Mouse (Mus musculus) myocyte (in vitro differentiated cells): ENCODE measurements around the gene Chn2. TPM values are rescaled to one million over a fixed set of nuclear protein-coding genes. Genes with fewer than 3 reads are reported as not detected.
"Not testable (repeated sequence)": the region's sequence is repeated elsewhere in the genome, so short reads cannot be mapped to it uniquely, and the experiment has no call there.

ENCODE experiments used
- H3K27me3 ChIP-seq: one replicate; pipeline ENCODE4 v1.6.1; 2011; ENCODE audit not compliant: control insufficient read depth, insufficient read depth, insufficient read length
- H3K36me3 ChIP-seq: one replicate; pipeline ENCODE4 v1.6.1; 2011; ENCODE audit not compliant: control insufficient read depth, insufficient read depth
- H3K4me2 ChIP-seq: one replicate; pipeline ENCODE4 v1.6.1; 2011; ENCODE audit warnings: low read depth, control low read depth
- H3K4me3 ChIP-seq: one replicate; pipeline ENCODE4 v1.5.1; 2011; ENCODE audit warnings: mild to moderate bottlenecking, control low read depth, moderate library complexity
- H3K79me2 ChIP-seq: one replicate; pipeline ENCODE4 v1.6.1; 2011; ENCODE audit not compliant: control insufficient read depth, insufficient read depth
- H3ac ChIP-seq: one replicate; pipeline ENCODE4 v1.6.1; 2011; ENCODE audit not compliant: control insufficient read depth, insufficient read length
- CEBPB ChIP-seq: IDR thresholded peaks from 2 replicates; pipeline ENCODE4 v1.6.1; 2011; ENCODE audit warnings: mild to moderate bottlenecking, moderate library complexity; ENCODE audit not compliant: poor library complexity, insufficient read depth, severe bottlenecking
- E2F4 ChIP-seq: IDR thresholded peaks from one replicate; pipeline ENCODE4 v1.6.1; 2011; ENCODE audit warnings: mild to moderate bottlenecking, control low read depth, moderate library complexity; ENCODE audit not compliant: insufficient read depth
- MAX ChIP-seq: IDR thresholded peaks from one replicate; pipeline ENCODE4 v1.6.1; 2011; ENCODE audit warnings: low read depth, mild to moderate bottlenecking, control low read depth
- MYOD1 ChIP-seq, 3 experiments: IDR thresholded peaks; one replicate each; pipeline ENCODE4 v1.6.1; 2011; ENCODE audit warnings: control low read depth in 2 of 3, low read depth in 2 of 3, mild to moderate bottlenecking in 2 of 3, moderate library complexity in 1 of 3; ENCODE audit not compliant: insufficient read length in 2 of 3, control insufficient read depth in 1 of 3
- MYOG ChIP-seq, 3 experiments: IDR thresholded peaks; one replicate each; pipeline ENCODE4 v1.6.1; 2011; ENCODE audit warnings: control low read depth in 2 of 3, low read depth in 2 of 3, mild to moderate bottlenecking in 2 of 3; ENCODE audit not compliant: insufficient read length in 2 of 3, control insufficient read depth in 1 of 3, insufficient read depth in 1 of 3
- POLR2A ChIP-seq: IDR thresholded peaks from one replicate; pipeline ENCODE4 v1.6.1; 2011; ENCODE audit warnings: low read depth, mild to moderate bottlenecking, control low read depth, moderate library complexity; ENCODE audit not compliant: insufficient read length
- POLR2AphosphoS2 ChIP-seq: IDR thresholded peaks from one replicate; pipeline ENCODE4 v1.6.1; 2011; ENCODE audit warnings: low read depth, control low read depth; ENCODE audit not compliant: insufficient read length
- REST ChIP-seq: IDR thresholded peaks from one replicate; pipeline ENCODE4 v1.6.1; 2011; ENCODE audit warnings: mild to moderate bottlenecking, control low read depth, moderate library complexity; ENCODE audit not compliant: insufficient read depth, insufficient read length
- SRF ChIP-seq: IDR thresholded peaks from one replicate; pipeline ENCODE4 v1.6.1; 2011; ENCODE audit warnings: low read depth; ENCODE audit not compliant: control insufficient read depth, insufficient read length
- TCF12 ChIP-seq: IDR thresholded peaks from one replicate; pipeline ENCODE4 v1.6.1; 2011; ENCODE audit warnings: mild to moderate bottlenecking, control low read depth; ENCODE audit not compliant: poor library complexity, insufficient read depth, severe bottlenecking
- TCF3 ChIP-seq: IDR thresholded peaks from one replicate; pipeline ENCODE4 v1.6.1; 2011; ENCODE audit warnings: low read depth, control low read depth; ENCODE audit not compliant: insufficient read length
- USF1 ChIP-seq: IDR thresholded peaks from one replicate; pipeline ENCODE4 v1.6.1; 2011; ENCODE audit warnings: low read depth, mild to moderate bottlenecking, control low read depth, moderate library complexity
- polyA plus RNA-seq: library from polyadenylated mRNA; unstranded; fragments of >200 nt; fragmentation: generic; extraction: Trizol; gene quantifications from one replicate; pipeline ENCODE4 v1.2.1, GENCODE M21; 2012; ENCODE audit warnings: missing spikeins

Chn2 gene
- polyA plus RNA-seq, 1 experiment = 6.5 TPM

DNA sequence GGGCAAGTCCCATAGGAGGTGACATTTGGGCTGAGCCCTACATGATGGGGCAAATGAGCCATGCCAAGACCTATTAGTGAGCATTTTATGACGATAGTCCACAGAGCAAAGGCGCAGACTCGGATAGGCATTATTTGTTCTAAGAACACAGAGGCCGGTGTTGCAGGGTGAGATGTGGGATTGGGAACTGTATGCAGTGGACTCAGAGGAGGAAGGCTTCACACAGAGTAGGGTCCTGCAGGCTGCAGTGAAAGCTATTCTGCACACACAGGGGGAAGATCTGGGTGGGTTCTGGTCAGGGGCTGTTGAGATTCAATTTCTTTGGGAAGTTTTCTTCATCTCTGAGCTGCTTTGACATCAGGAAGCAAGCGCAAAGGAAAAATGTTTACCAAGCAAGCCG is 132.0 kb downstream of the Chn2 start:
- Histone ChIP-seq H3K79me2 (no peaks in the 10 kb centered on the region), H3K36me3 (no peaks in the 10 kb centered on the region), H3K4me2 (no peak overlapping the region), H3K4me3 (no peak overlapping the region), H3ac (no peak overlapping the region), H3K27me3 (no peaks in the 10 kb centered on the region)
- TF ChIP-seq SRF = no peak

DNA sequence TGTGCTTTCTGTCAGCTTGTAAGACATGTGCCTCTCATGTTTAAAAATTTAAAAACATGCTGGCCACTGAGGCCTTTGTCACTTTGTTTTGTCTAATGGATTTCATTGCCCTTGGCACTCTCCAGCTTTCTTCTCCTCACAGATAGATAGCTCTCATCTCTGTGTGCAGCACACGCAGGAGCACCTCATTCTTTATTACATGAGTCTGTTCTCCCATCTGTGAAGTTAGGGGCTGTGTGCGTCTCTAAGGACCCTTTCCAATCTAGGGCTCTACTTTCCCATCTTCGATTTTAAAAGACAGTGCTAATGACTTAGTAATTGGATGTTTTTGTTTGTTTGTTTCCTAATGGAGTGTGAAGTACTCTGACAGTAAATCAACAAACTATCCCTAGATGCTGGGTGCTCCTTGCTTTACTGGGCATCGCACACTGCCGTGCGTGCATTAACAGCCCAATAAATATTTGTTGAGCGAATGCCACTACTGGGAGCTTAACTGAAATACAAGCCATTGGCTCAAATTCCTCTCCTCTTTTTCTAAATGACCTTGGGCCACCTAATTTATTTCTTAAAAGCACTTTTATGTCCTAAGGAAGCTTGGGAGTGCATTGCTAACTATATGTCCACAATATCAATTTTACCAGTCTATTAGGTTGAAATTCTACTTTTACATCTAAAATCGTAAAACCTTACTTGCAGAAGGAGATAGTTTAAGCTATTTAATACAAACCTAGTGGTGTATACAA is 136.3 kb downstream of the Chn2 start:
- no peaks in the 10 kb centered on the region for H3K27me3 ChIP-seq
- no peaks in the 10 kb centered on the region for H3K36me3 ChIP-seq

DNA sequence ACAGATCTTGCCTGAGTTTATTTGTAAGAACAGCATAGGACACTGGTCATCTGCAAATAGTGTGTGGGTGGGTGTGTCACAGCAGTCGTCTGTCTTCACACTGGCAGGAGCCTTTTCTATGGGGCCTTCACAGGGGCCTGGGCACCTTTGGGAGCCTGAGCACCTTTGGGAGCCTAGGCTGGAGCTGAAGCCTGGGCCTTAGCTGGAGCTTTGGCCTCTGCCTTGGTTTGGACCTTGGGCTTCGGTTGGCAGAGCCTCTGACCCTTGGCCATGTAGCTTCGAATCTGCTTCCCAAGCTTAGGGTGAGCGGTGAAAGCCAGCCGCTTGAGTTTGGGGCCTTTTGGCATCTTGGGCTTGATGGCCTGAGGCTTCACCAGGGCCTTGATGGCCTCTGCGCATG is 137.7 kb downstream of the Chn2 start:
- not testable (repeated sequence) for H3K4me3 ChIP-seq, H3K27me3 ChIP-seq, H3ac ChIP-seq, H3K79me2 ChIP-seq, H3K36me3 ChIP-seq, H3K4me2 ChIP-seq

More for the DNA sequence above, 136.3 kb downstream of the Chn2 start:
- H3ac ChIP-seq = no peak overlapping the region
- H3K4me3 ChIP-seq = no peak overlapping the region
- H3K79me2 ChIP-seq = no peaks in the 10 kb centered on the region
- no peak for TF ChIP-seq USF1
- H3K4me2 ChIP-seq = no peak overlapping the region

DNA sequence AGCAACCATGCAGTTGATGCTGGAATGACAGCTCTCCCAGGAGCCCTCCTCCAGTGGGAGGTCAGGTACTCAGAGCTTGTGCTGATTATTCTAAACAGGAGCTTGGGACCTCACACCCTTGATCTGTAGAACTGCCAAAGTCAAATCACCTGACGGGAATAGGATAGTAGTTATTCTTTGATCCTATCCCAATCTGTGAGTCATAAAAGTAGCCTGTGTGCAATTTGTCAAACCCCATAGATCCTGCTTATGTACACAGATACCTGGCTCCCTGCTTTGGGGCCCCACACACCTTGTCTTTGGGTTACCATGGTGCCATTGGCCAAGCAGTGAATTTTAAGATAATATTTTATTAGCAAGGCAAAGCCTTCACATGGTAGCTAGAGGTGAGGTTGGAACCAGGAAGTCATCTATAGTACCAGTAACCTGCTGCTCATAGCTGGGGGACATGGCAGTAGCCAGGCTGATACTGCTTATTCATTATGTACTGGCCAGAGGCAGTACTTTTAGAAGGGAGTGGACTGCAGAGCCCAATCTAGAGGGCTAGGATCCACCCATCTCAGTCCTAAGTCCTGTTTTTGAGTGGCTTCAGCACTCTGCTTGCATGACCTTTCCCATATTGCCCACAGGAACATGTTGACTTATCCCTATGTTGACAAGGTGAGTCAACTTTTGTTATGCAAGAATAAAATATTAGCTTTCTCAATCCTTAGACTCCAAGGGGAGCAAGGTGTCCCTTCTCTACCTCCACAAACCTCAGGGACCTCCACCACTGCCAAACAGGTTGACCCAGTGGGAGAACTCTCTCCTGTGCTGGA is 139.9 kb downstream of the Chn2 start:
- H3ac ChIP-seq = no peak overlapping the region
- H3K27me3 ChIP-seq = no peaks in the 10 kb centered on the region
- H3K36me3 ChIP-seq = no peaks in the 10 kb centered on the region
- H3K79me2 ChIP-seq = no peaks in the 10 kb centered on the region
- H3K4me2 ChIP-seq = no peak overlapping the region
- TF ChIP-seq MYOD1 (IDR thresholded peaks at IDR 0.05; ENCODE audit: control insufficient read depth in 1 of 3, insufficient read length in 2 of 3, low read depth in 2 of 3) (no peak), CEBPB (no peak), POLR2AphosphoS2 (no peak), MAX (no peak)
- H3K4me3 ChIP-seq = no peak overlapping the region

DNA sequence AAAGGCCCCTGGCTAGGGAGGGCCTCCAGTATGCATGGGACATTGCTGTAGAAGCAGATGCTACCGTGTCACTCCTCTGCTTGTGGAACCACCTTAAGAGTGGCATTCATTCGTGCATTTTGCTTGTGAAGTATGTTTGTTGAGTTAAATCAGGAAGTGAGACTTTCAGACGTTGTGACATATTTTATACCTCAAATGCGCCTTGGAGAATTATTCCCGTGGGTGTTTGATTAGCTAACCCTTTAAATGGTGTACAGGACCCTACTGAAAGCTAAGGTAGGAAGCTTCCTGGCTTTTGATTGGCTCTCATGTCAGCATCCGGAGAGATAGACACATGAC is 140.5 kb downstream of the Chn2 start:
- no peak overlapping the region for H3K4me2 ChIP-seq
- TF ChIP-seq MYOG (IDR thresholded peaks at IDR 0.05; ENCODE audit: control insufficient read depth in 1 of 3, insufficient read depth in 1 of 3, insufficient read length in 2 of 3, low read depth in 2 of 3) = no peak
- no peak for TF ChIP-seq USF1
- TF ChIP-seq TCF12 = no peak
- no peak for TF ChIP-seq TCF3
- TF ChIP-seq E2F4 = no peak
- TF ChIP-seq REST = no peak
- no peak for TF ChIP-seq POLR2AphosphoS2
- no peak for TF ChIP-seq CEBPB
- TF ChIP-seq SRF = no peak
- TF ChIP-seq POLR2A = no peak
- no peak for TF ChIP-seq MYOD1 (IDR thresholded peaks at IDR 0.05; ENCODE audit: control insufficient read depth in 1 of 3, insufficient read length in 2 of 3, low read depth in 2 of 3)
- no peak for TF ChIP-seq MAX

GRCm38 (mm10) chr6:54183825-54184578 is 144.6 kb downstream of the Chn2 start:
- no peak overlapping the region for H3ac ChIP-seq
- no peak overlapping the region for H3K4me2 ChIP-seq
- no peaks in the 10 kb centered on the region for H3K27me3 ChIP-seq
- TF ChIP-seq SRF (no peak), MYOD1 (IDR thresholded peaks at IDR 0.05; ENCODE audit: control insufficient read depth in 1 of 3, insufficient read length in 2 of 3, low read depth in 2 of 3) (no peak), TCF12 (no peak), POLR2A (no peak), MAX (no peak)
- H3K79me2 ChIP-seq = no peaks in the 10 kb centered on the region
- no peaks in the 10 kb centered on the region for H3K36me3 ChIP-seq
- H3K4me3 ChIP-seq = no peak overlapping the region

More for the DNA sequence above, 140.5 kb downstream of the Chn2 start:
- no peaks in the 10 kb centered on the region for H3K36me3 ChIP-seq
- H3K4me3 ChIP-seq = no peak overlapping the region
- no peak overlapping the region for H3ac ChIP-seq
- H3K27me3 ChIP-seq = no peaks in the 10 kb centered on the region
- no peaks in the 10 kb centered on the region for H3K79me2 ChIP-seq
